Mouse (Mus musculus): ENCODE measurements at regions not wholly inside any gene's neighbourhood (a gene's known extent, or its start where the extent isn't known, plus 50 kb on each side); places are given as distances from the start of the nearest gene placed in this dataset.

GRCm38 (mm10) chr15:60387962-60388361 is 371.5 kb upstream of the 4933412E24Rik start:
- DNase-seq (ENCODE audit: extremely low spot score in 1 of 2, low spot score in 1 of 2), result peak in 1 of 2 experiments; percentile 8

Data from layer of hippocampus, postnatal 25 days (tissue).